Mouse (Mus musculus): Measurements from ENCODE around the gene Dip2b. TPM values are rescaled to one million over a fixed set of nuclear protein-coding genes. Genes with fewer than 3 reads are reported as not detected.

Gene Dip2b
- 18.8 and 20.3 TPM in 2 replicates for polyA plus RNA-seq (2015; fragmentation: Nextera tagmentation; extraction: Ambion mirVana)

- Histone ChIP-seq H3K9ac (peak within 1 kb of the TSS; percentile 86), H3K4me1 (peaks cover 27% of the 10 kb centered on the region), H3K4me2 (peak within 1 kb of the TSS; percentile 73), H3K4me3 (peak within 1 kb of the TSS; percentile 65), H3K27ac (peak within 1 kb of the TSS; percentile 98), H3K9me3 (replicated peaks) (no peaks in the 10 kb centered on the region), H3K27me3 (no peaks in the 10 kb centered on the region), H3K36me3 (ENCODE audit: poor library complexity, severe bottlenecking) (no peaks in the 10 kb centered on the region)
- ATAC-seq = peak; percentile 90
- under 1% methylated on average over 51 of the region's 68 CpGs for WGBS
These were observed at the start of gene Dip2b for GRCm38 (mm10) chr15:100038470-100038971. Gene Dip2b, plus strand, starts transcription at chr15:100038664.

- 95% methylated on average over 1 of the region's 1 CpGs for WGBS
- peaks cover 64% of the 10 kb centered on the region for H3K36me3 ChIP-seq (ENCODE audit: poor library complexity, severe bottlenecking)
- no peaks in the 10 kb centered on the region for H3K4me1 ChIP-seq
- H3K9ac ChIP-seq = no peak overlapping the region
- no peak overlapping the region for H3K4me2 ChIP-seq
- no peak overlapping the region for H3K27ac ChIP-seq
- no peak overlapping the region for H3K4me3 ChIP-seq
- ATAC-seq = no peak
- H3K9me3 ChIP-seq (replicated peaks) = no peaks in the 10 kb centered on the region
- no peaks in the 10 kb centered on the region for H3K27me3 ChIP-seq
These were observed 45.4 kb upstream of the Dip2b start for GRCm38 (mm10) chr15:99993100-99993499.

- 94% methylated on average over 6 of the region's 6 CpGs for WGBS
- Histone ChIP-seq H3K27me3 (no peaks in the 10 kb centered on the region), H3K27ac (no peak overlapping the region), H3K9me3 (replicated peaks) (no peaks in the 10 kb centered on the region), H3K36me3 (ENCODE audit: poor library complexity, severe bottlenecking) (peaks cover 60% of the 10 kb centered on the region), H3K4me1 (no peaks in the 10 kb centered on the region), H3K9ac (no peak overlapping the region), H3K4me2 (no peak overlapping the region), H3K4me3 (no peak overlapping the region)
- ATAC-seq = no peak
These were observed 41.2 kb upstream of the Dip2b start for GRCm38 (mm10) chr15:99997114-99997804.

- peaks cover 67% of the 10 kb centered on the region for H3K36me3 ChIP-seq (ENCODE audit: poor library complexity, severe bottlenecking)
- H3K9ac ChIP-seq = no peak overlapping the region
- H3K4me2 ChIP-seq = no peak overlapping the region
- H3K4me3 ChIP-seq = no peak overlapping the region
- no peaks in the 10 kb centered on the region for H3K9me3 ChIP-seq (replicated peaks)
- no peaks in the 10 kb centered on the region for H3K27me3 ChIP-seq
- H3K27ac ChIP-seq = no peak overlapping the region
- H3K4me1 ChIP-seq = no peaks in the 10 kb centered on the region
- ATAC-seq = no peak
- WGBS = 89% methylated on average over 1 of the region's 1 CpGs
These were observed 39.1 kb upstream of the Dip2b start for GRCm38 (mm10) chr15:99999390-99999789.

GRCm38 (mm10) chr15:100004677-100005273 lies 33.7 kb upstream of the Dip2b start:
- no peak for ATAC-seq
- no peaks in the 10 kb centered on the region for H3K27me3 ChIP-seq
- H3K9ac ChIP-seq = no peak overlapping the region
- no peak overlapping the region for H3K4me2 ChIP-seq
- H3K36me3 ChIP-seq (ENCODE audit: poor library complexity, severe bottlenecking) = peaks cover 74% of the 10 kb centered on the region
- H3K27ac ChIP-seq = no peak overlapping the region
- no peaks in the 10 kb centered on the region for H3K9me3 ChIP-seq (replicated peaks)
- H3K4me3 ChIP-seq = no peak overlapping the region
- WGBS = 88% methylated on average over 7 of the region's 7 CpGs
- H3K4me1 ChIP-seq = no peaks in the 10 kb centered on the region

- no peak overlapping the region for H3K4me2 ChIP-seq
- no peak overlapping the region for H3K4me3 ChIP-seq
- H3K4me1 ChIP-seq = no peaks in the 10 kb centered on the region
- no peak overlapping the region for H3K9ac ChIP-seq
- H3K27ac ChIP-seq = no peak overlapping the region
- H3K9me3 ChIP-seq (replicated peaks) = no peaks in the 10 kb centered on the region
- peaks cover 84% of the 10 kb centered on the region for H3K36me3 ChIP-seq (ENCODE audit: poor library complexity, severe bottlenecking)
- ATAC-seq = no peak
- no peaks in the 10 kb centered on the region for H3K27me3 ChIP-seq
These were observed 32.3 kb upstream of the Dip2b start for GRCm38 (mm10) chr15:100006180-100006579.

- 74% methylated on average over 6 of the region's 6 CpGs for WGBS
- ATAC-seq = no peak
- H3K36me3 ChIP-seq (ENCODE audit: poor library complexity, severe bottlenecking) = peaks cover 9% of the 10 kb centered on the region
- H3K4me3 ChIP-seq = no peak overlapping the region
- H3K4me2 ChIP-seq = no peak overlapping the region
- H3K9ac ChIP-seq = no peak overlapping the region
- H3K9me3 ChIP-seq (replicated peaks) = no peaks in the 10 kb centered on the region
- no peak overlapping the region for H3K27ac ChIP-seq
- no peaks in the 10 kb centered on the region for H3K27me3 ChIP-seq
- H3K4me1 ChIP-seq = no peaks in the 10 kb centered on the region
These were observed 20.1 kb upstream of the Dip2b start for GRCm38 (mm10) chr15:100018280-100018899.

- no peak for ATAC-seq
- H3K27ac ChIP-seq = no peak overlapping the region
- WGBS = 89% methylated on average over 1 of the region's 1 CpGs
These were observed 17.3 kb upstream of the Dip2b start for GRCm38 (mm10) chr15:100021175-100021574.

GRCm38 (mm10) chr15:100022923-100023322 lies 15.5 kb upstream of the Dip2b start:
- Histone ChIP-seq H3K4me3 (no peak overlapping the region), H3K9me3 (replicated peaks) (no peaks in the 10 kb centered on the region), H3K36me3 (ENCODE audit: poor library complexity, severe bottlenecking) (no peaks in the 10 kb centered on the region), H3K4me2 (no peak overlapping the region), H3K27me3 (no peaks in the 10 kb centered on the region), H3K27ac (no peak overlapping the region), H3K4me1 (no peaks in the 10 kb centered on the region), H3K9ac (no peak overlapping the region)
- 29% methylated on average over 5 of the region's 5 CpGs for WGBS
- ATAC-seq = no peak

More at GRCm38 (mm10) chr15:100021175-100021574, 17.3 kb upstream of the Dip2b start:
- Histone ChIP-seq H3K9ac (no peak overlapping the region), H3K4me1 (no peaks in the 10 kb centered on the region), H3K36me3 (ENCODE audit: poor library complexity, severe bottlenecking) (no peaks in the 10 kb centered on the region), H3K4me2 (no peak overlapping the region), H3K9me3 (replicated peaks) (no peaks in the 10 kb centered on the region), H3K27me3 (no peaks in the 10 kb centered on the region), H3K4me3 (no peak overlapping the region)

GRCm38 (mm10) chr15:100025076-100025834 lies 13.2 kb upstream of the Dip2b start:
- H3K36me3 ChIP-seq (ENCODE audit: poor library complexity, severe bottlenecking) = no peaks in the 10 kb centered on the region
- no peak for ATAC-seq
- no peak overlapping the region for H3K4me2 ChIP-seq
- H3K9me3 ChIP-seq (replicated peaks) = no peaks in the 10 kb centered on the region
- no peaks in the 10 kb centered on the region for H3K27me3 ChIP-seq
- 82% methylated on average over 11 of the region's 11 CpGs for WGBS
- no peak overlapping the region for H3K9ac ChIP-seq
- no peak overlapping the region for H3K4me3 ChIP-seq
- H3K27ac ChIP-seq = no peak overlapping the region
- no peaks in the 10 kb centered on the region for H3K4me1 ChIP-seq

GRCm38 (mm10) chr15:100028133-100028532 lies 10.3 kb upstream of the Dip2b start:
- Histone ChIP-seq H3K4me2 (no peak overlapping the region), H3K4me1 (no peaks in the 10 kb centered on the region; the same call in 1 of the 2 replicates), H3K9me3 (replicated peaks) (no peaks in the 10 kb centered on the region), H3K9ac (no peak overlapping the region), H3K4me3 (no peak overlapping the region), H3K36me3 (ENCODE audit: poor library complexity, severe bottlenecking) (no peaks in the 10 kb centered on the region), H3K27ac (no peak overlapping the region), H3K27me3 (no peaks in the 10 kb centered on the region)
- no peak for ATAC-seq
- WGBS = 70% methylated on average over 2 of the region's 2 CpGs

GRCm38 (mm10) chr15:100029497-100029896 lies 9.0 kb upstream of the Dip2b start:
- no peaks in the 10 kb centered on the region for H3K27me3 ChIP-seq
- H3K4me2 ChIP-seq = no peak overlapping the region
- no peak overlapping the region for H3K9ac ChIP-seq
- WGBS = 85% methylated on average over 8 of the region's 8 CpGs
- no peak overlapping the region for H3K27ac ChIP-seq
- H3K36me3 ChIP-seq (ENCODE audit: poor library complexity, severe bottlenecking) = no peaks in the 10 kb centered on the region
- H3K9me3 ChIP-seq (replicated peaks) = no peaks in the 10 kb centered on the region
- no peaks in the 10 kb centered on the region; the same call in 1 of the 2 replicates for H3K4me1 ChIP-seq
- ATAC-seq = no peak
- H3K4me3 ChIP-seq = no peak overlapping the region
